Mouse (Mus musculus) embryonic fibroblast, embryonic 13.5 days (primary cell): ENCODE results near the gene Tmem220. TPM values are rescaled to one million over a fixed set of nuclear protein-coding genes. Genes with fewer than 3 reads are reported as not detected.

ENCODE experiments used
- H3K27ac ChIP-seq: 2 replicates; pipeline ENCODE4 v1.5.1; 2012; ENCODE audit warnings: low read length, control low read depth, inconsistent platforms; ENCODE audit not compliant: insufficient read depth
- H3K4me1 ChIP-seq: 2 replicates; pipeline ENCODE4 v1.6.1; 2011; ENCODE audit warnings: low read length; ENCODE audit not compliant: control insufficient read depth, insufficient read depth
- H3K4me3 ChIP-seq: 2 replicates; pipeline ENCODE4 v1.5.1; 2011; ENCODE audit warnings: mild to moderate bottlenecking, control low read depth, low read length; ENCODE audit not compliant: insufficient read depth
- CTCF ChIP-seq: IDR thresholded peaks from 2 replicates; pipeline ENCODE4 v1.5.1; 2011; ENCODE audit warnings: mild to moderate bottlenecking, control low read depth, low read length, moderate library complexity, borderline replicate concordance; ENCODE audit not compliant: insufficient read depth
- POLR2A ChIP-seq: IDR thresholded peaks from 2 replicates; pipeline ENCODE4 v1.6.1; 2011; ENCODE audit warnings: low read depth, mild to moderate bottlenecking, control low read depth, low read length, moderate library complexity
- polyA plus RNA-seq: library from polyadenylated mRNA; stranded (reverse); fragments of >200 nt; gene quantifications from 2 replicates; pipeline ENCODE4 v1.2.4, GENCODE M21; 2011; ENCODE audit warnings: low read depth; ENCODE audit not compliant: missing spikeins, insufficient read length

The Tmem220 gene
- polyA plus RNA-seq, 1 experiment: 2.9 TPM

GRCm38 (mm10) chr11:66993674-66994073 lies 31.3 kb upstream of the Tmem220 start:
- H3K4me1 ChIP-seq: no peaks in the 10 kb centered on the region
- no peak overlapping the region for H3K4me3 ChIP-seq
- H3K27ac ChIP-seq: no peak overlapping the region
- no peak for TF ChIP-seq POLR2A
- no peak for TF ChIP-seq CTCF

- no peaks in the 10 kb centered on the region for H3K4me1 ChIP-seq
- H3K27ac ChIP-seq: no peak overlapping the region
- TF ChIP-seq POLR2A: no peak
- no peak for TF ChIP-seq CTCF
- no peak overlapping the region for H3K4me3 ChIP-seq
Measured at GRCm38 (mm10) chr11:66996446-66996845, 28.5 kb upstream of the Tmem220 start.

- Histone ChIP-seq H3K4me3 (no peak overlapping the region), H3K27ac (no peak overlapping the region), H3K4me1 (no peaks in the 10 kb centered on the region)
- TF ChIP-seq CTCF (no peak), POLR2A (no peak)
Measured at GRCm38 (mm10) chr11:66998467-66999403, 26.2 kb upstream of the Tmem220 start.

GRCm38 (mm10) chr11:67000671-67001070 lies 24.3 kb upstream of the Tmem220 start:
- H3K4me3 ChIP-seq: no peak overlapping the region
- no peaks in the 10 kb centered on the region for H3K4me1 ChIP-seq
- H3K27ac ChIP-seq: no peak overlapping the region
- TF ChIP-seq CTCF: no peak
- TF ChIP-seq POLR2A: no peak

GRCm38 (mm10) chr11:67001717-67002116 lies 23.2 kb upstream of the Tmem220 start:
- H3K4me1 ChIP-seq: no peaks in the 10 kb centered on the region
- H3K27ac ChIP-seq: no peak overlapping the region
- no peak overlapping the region for H3K4me3 ChIP-seq
- TF ChIP-seq CTCF: no peak
- TF ChIP-seq POLR2A: no peak

GRCm38 (mm10) chr11:67002911-67003310 lies 22.0 kb upstream of the Tmem220 start:
- Histone ChIP-seq H3K4me3 (no peak overlapping the region), H3K27ac (no peak overlapping the region), H3K4me1 (no peaks in the 10 kb centered on the region)
- TF ChIP-seq CTCF: no peak
- TF ChIP-seq POLR2A: no peak

GRCm38 (mm10) chr11:67007961-67008360 lies 17.0 kb upstream of the Tmem220 start:
- Histone ChIP-seq H3K4me3 (no peak overlapping the region), H3K27ac (no peak overlapping the region), H3K4me1 (no peaks in the 10 kb centered on the region)
- TF ChIP-seq CTCF (no peak), POLR2A (no peak)

- no peaks in the 10 kb centered on the region for H3K4me1 ChIP-seq
- no peak overlapping the region for H3K27ac ChIP-seq
- no peak for TF ChIP-seq CTCF
- no peak for TF ChIP-seq POLR2A
- H3K4me3 ChIP-seq: no peak overlapping the region
Measured at GRCm38 (mm10) chr11:67008528-67008927, 16.4 kb upstream of the Tmem220 start.

GRCm38 (mm10) chr11:67010430-67010829 lies 14.5 kb upstream of the Tmem220 start:
- no peak for TF ChIP-seq CTCF
- no peak for TF ChIP-seq POLR2A
- no peaks in the 10 kb centered on the region for H3K4me1 ChIP-seq
- H3K27ac ChIP-seq: no peak overlapping the region
- H3K4me3 ChIP-seq: no peak overlapping the region

GRCm38 (mm10) chr11:67011635-67012034 lies 13.3 kb upstream of the Tmem220 start:
- TF ChIP-seq POLR2A (no peak), CTCF (no peak)
- no peak overlapping the region for H3K27ac ChIP-seq
- no peak overlapping the region for H3K4me3 ChIP-seq
- H3K4me1 ChIP-seq: no peaks in the 10 kb centered on the region
